Mouse (Mus musculus): ENCODE results near the gene Slc35d2. TPM values are rescaled to one million over a fixed set of nuclear protein-coding genes. Genes with fewer than 3 reads are reported as not detected.
"Not testable (repeated sequence)": the region's sequence is repeated elsewhere in the genome, so short reads cannot be mapped to it uniquely, and the experiment has no call there.

Slc35d2 gene
- total RNA-seq, 2 experiments from 2014 or later, result 7.8 to 11.7 TPM

- no peak for DNase-seq (ENCODE audit: low spot score in 2 of 2)
These were observed 68.1 kb downstream of the Slc35d2 start for GRCm38 (mm10) chr13:64060935-64061506.

GRCm38 (mm10) chr13:64053959-64054358, 75.2 kb downstream of the Slc35d2 start:
- DNase-seq (ENCODE audit: low spot score in 2 of 2), result no peak

GRCm38 (mm10) chr13:64052281-64052680, 76.9 kb downstream of the Slc35d2 start:
- not testable (repeated sequence) for DNase-seq (ENCODE audit: low spot score in 2 of 2)

GRCm38 (mm10) chr13:64050895-64051294, 78.3 kb downstream of the Slc35d2 start:
- no peak for DNase-seq (ENCODE audit: low spot score in 2 of 2)

GRCm38 (mm10) chr13:64049535-64049934, 79.6 kb downstream of the Slc35d2 start:
- no peak for DNase-seq (ENCODE audit: low spot score in 2 of 2)

GRCm38 (mm10) chr13:64048467-64048866, 80.7 kb downstream of the Slc35d2 start:
- no peak for DNase-seq (ENCODE audit: low spot score in 2 of 2)

Other genes starting within 250 kb of the Slc35d2 start
- not detected for gene Hsd17b3, start 40.1 kb downstream of the Slc35d2 start, total RNA-seq (2021)
- gene Zfp367, start 23.8 kb upstream of the Slc35d2 start, total RNA-seq (2021), result 10 to 100 TPM; 25.2 to 26.6 TPM
- gene Habp4, start 32.5 kb upstream of the Slc35d2 start, total RNA-seq (2021), result 10 to 100 TPM; 29.3 to 32.4 TPM
- gene Cdc14b, start 145.9 kb upstream of the Slc35d2 start, total RNA-seq (2021), result 10 to 100 TPM; 11.0 to 11.5 TPM
- gene Aaed1, start 183.3 kb upstream of the Slc35d2 start, total RNA-seq (2021), result 10 to 100 TPM; 42.7 to 43.8 TPM
- 100 to 1,000 TPM; 275 to 276 TPM for gene Ctsl, start 241.5 kb upstream of the Slc35d2 start, total RNA-seq (2021)

Measured in adrenal gland, postnatal 4 days (tissue).